Mouse (Mus musculus) midbrain, postnatal 0 days (tissue): ENCODE measurements around the gene Pla1a. TPM values are rescaled to one million over a fixed set of nuclear protein-coding genes. Genes with fewer than 3 reads are reported as not detected.
A peak's percentile ranks its signal among the peaks of the same experiment; 100 is the strongest.

ENCODE experiments used
- ATAC-seq: fragments of 200-750 bp; cut with Nextera tagmentation; 2 replicates; pipeline ENCODE4 v1.8.0; 2017; ENCODE audit warnings: moderate number of reproducible peaks, mild to moderate bottlenecking, moderate TSS enrichment, moderate library complexity; ENCODE audit not compliant: low FRiP score
- DNase-seq: peaks from one replicate; pipeline ENCODE4 v3.0.0-alpha.2; 2015; ENCODE audit warnings: low spot score
- H3K27ac ChIP-seq: fragments of 300-500 bp; sonication (generic); 2 replicates; pipeline ENCODE4 v1.5.1; 2014; ENCODE audit warnings: low read depth, mild to moderate bottlenecking, low read length, mixed read lengths
- H3K27me3 ChIP-seq: fragments of 300-500 bp; sonication (generic); 2 replicates; pipeline ENCODE4 v1.6.1; 2014; ENCODE audit warnings: low read length, control low read depth, mixed read lengths; ENCODE audit not compliant: insufficient read depth
- H3K36me3 ChIP-seq: fragments of 300-500 bp; sonication (generic); 2 replicates; pipeline ENCODE4 v1.6.1; 2014; ENCODE audit warnings: low read length, control low read depth, mixed read lengths; ENCODE audit not compliant: insufficient read depth
- H3K4me1 ChIP-seq: fragments of 300-500 bp; sonication (generic); 2 replicates; pipeline ENCODE4 v1.6.1; 2014; ENCODE audit warnings: mild to moderate bottlenecking, control low read depth, antibody characterized with exemption, low read length, mixed read lengths; ENCODE audit not compliant: insufficient read depth
- H3K4me2 ChIP-seq: fragments of 300-500 bp; sonication (generic); 2 replicates; pipeline ENCODE4 v1.6.1; 2014; ENCODE audit warnings: low read depth, mild to moderate bottlenecking, low read length, mixed read lengths; ENCODE audit not compliant: poor library complexity, severe bottlenecking
- H3K4me3 ChIP-seq: fragments of 300-500 bp; sonication (generic); 2 replicates; pipeline ENCODE4 v1.5.1; 2014; ENCODE audit warnings: low read depth, mild to moderate bottlenecking, low read length, moderate library complexity
- H3K9ac ChIP-seq: fragments of 300-500 bp; sonication (generic); replicated peaks from 2 replicates; pipeline ENCODE4 v1.6.1; 2014; ENCODE audit warnings: mild to moderate bottlenecking, low read length, moderate library complexity, mixed read lengths; ENCODE audit not compliant: poor library complexity, severe bottlenecking
- H3K9me3 ChIP-seq: fragments of 300-500 bp; sonication (generic); 2 replicates; pipeline ENCODE4 v1.6.1; 2016; ENCODE audit warnings: low read length, control low read depth
- CTCF ChIP-seq: IDR thresholded peaks from 2 replicates; pipeline ENCODE4 v1.5.1; 2016; ENCODE audit warnings: antibody characterized with exemption, mild to moderate bottlenecking
- WGBS: fragments of 180-500 bp; shearing (Covaris S2); extraction: QIAGEN DNeasy Blood & Tissue Kit; methylation state at CpG from one replicate; pipeline ENCODE4 v1.1.7; 2014; 5-methylcytosine and 5-hydroxymethylcytosine counted together
- polyA plus RNA-seq: library from polyadenylated mRNA; unstranded; fragments of >200 nt; fragmentation: Nextera tagmentation; extraction: Ambion mirVana; gene quantifications from 2 replicates; pipeline ENCODE4 v1.2.1, GENCODE M21; 2015
- total RNA-seq: library from RNA; depleted of rRNA; stranded (reverse); fragments of >200 nt; gene quantifications from 2 replicates; pipeline ENCODE4 v1.2.3, GENCODE M21; 2014

Pla1a gene
- total and polyA plus RNA-seq, 2 experiments from 2014 or later = 1.4 to 1.6 TPM

- H3K27me3 ChIP-seq = no peaks in the 10 kb centered on the region
- peak; percentile 13 for TF ChIP-seq CTCF
- H3K27ac ChIP-seq = no peak overlapping the region
- no peak for DNase-seq
- H3K9me3 ChIP-seq = no peaks in the 10 kb centered on the region
- ATAC-seq = no peak
- no peak overlapping the region for H3K4me3 ChIP-seq
- H3K9ac ChIP-seq = no peak overlapping the region
- no peak overlapping the region for H3K4me2 ChIP-seq
- WGBS = 24% methylated on average over 3 of the region's 3 CpGs
- no peaks in the 10 kb centered on the region for H3K4me1 ChIP-seq
- H3K36me3 ChIP-seq = no peaks in the 10 kb centered on the region
Measured at GRCm38 (mm10) chr16:38468706-38469018, 35.7 kb upstream of the Pla1a start.

GRCm38 (mm10) chr16:38467917-38468705 is 35.2 kb upstream of the Pla1a start:
- Histone ChIP-seq H3K36me3 (no peaks in the 10 kb centered on the region), H3K9ac (no peak overlapping the region), H3K9me3 (no peaks in the 10 kb centered on the region), H3K4me2 (no peak overlapping the region), H3K4me3 (no peak overlapping the region), H3K27me3 (no peaks in the 10 kb centered on the region), H3K4me1 (no peaks in the 10 kb centered on the region), H3K27ac (no peak overlapping the region)
- TF ChIP-seq CTCF = no peak
- ATAC-seq (no peak), DNase-seq (no peak)
- WGBS = 79% methylated on average over 8 of the region's 8 CpGs

- no peak overlapping the region for H3K9ac ChIP-seq
- H3K36me3 ChIP-seq = no peaks in the 10 kb centered on the region
- DNase-seq (no peak), ATAC-seq (no peak)
- H3K4me2 ChIP-seq = no peak overlapping the region
- H3K9me3 ChIP-seq = no peaks in the 10 kb centered on the region
- no peaks in the 10 kb centered on the region for H3K4me1 ChIP-seq
- no peak overlapping the region for H3K27ac ChIP-seq
- 88% methylated on average over 13 of the region's 13 CpGs for WGBS
- H3K27me3 ChIP-seq = no peaks in the 10 kb centered on the region
- TF ChIP-seq CTCF = no peak
- no peak overlapping the region for H3K4me3 ChIP-seq
Measured at GRCm38 (mm10) chr16:38467091-38467916, 34.4 kb upstream of the Pla1a start.

- Histone ChIP-seq H3K36me3 (no peaks in the 10 kb centered on the region), H3K27ac (no peak overlapping the region), H3K4me1 (no peaks in the 10 kb centered on the region), H3K9ac (no peak overlapping the region), H3K4me2 (no peak overlapping the region), H3K27me3 (no peaks in the 10 kb centered on the region), H3K4me3 (no peak overlapping the region), H3K9me3 (no peaks in the 10 kb centered on the region)
- ATAC-seq (no peak), DNase-seq (no peak)
- WGBS = 84% methylated on average over 4 of the region's 4 CpGs
- no peak for TF ChIP-seq CTCF
Measured at GRCm38 (mm10) chr16:38466089-38466488, 33.1 kb upstream of the Pla1a start.

- no peak for DNase-seq
- H3K36me3 ChIP-seq = no peaks in the 10 kb centered on the region
- TF ChIP-seq CTCF = no peak
- H3K4me2 ChIP-seq = no peak overlapping the region
- H3K27me3 ChIP-seq = no peaks in the 10 kb centered on the region
- no peak overlapping the region for H3K4me3 ChIP-seq
- H3K4me1 ChIP-seq = no peaks in the 10 kb centered on the region
- 88% methylated on average over 5 of the region's 5 CpGs for WGBS
- no peak for ATAC-seq
- H3K9ac ChIP-seq = no peak overlapping the region
- H3K9me3 ChIP-seq = no peaks in the 10 kb centered on the region
- H3K27ac ChIP-seq = no peak overlapping the region
Measured at GRCm38 (mm10) chr16:38463305-38463704, 30.4 kb upstream of the Pla1a start.

- Histone ChIP-seq H3K36me3 (no peaks in the 10 kb centered on the region), H3K9me3 (no peaks in the 10 kb centered on the region), H3K9ac (no peak overlapping the region), H3K4me3 (no peak overlapping the region), H3K4me2 (no peak overlapping the region), H3K4me1 (no peaks in the 10 kb centered on the region), H3K27ac (no peak overlapping the region), H3K27me3 (no peaks in the 10 kb centered on the region)
- ATAC-seq (no peak), DNase-seq (no peak)
- TF ChIP-seq CTCF = no peak
- WGBS = 87% methylated on average over 7 of the region's 7 CpGs
Measured at GRCm38 (mm10) chr16:38462161-38462560, 29.2 kb upstream of the Pla1a start.
